Mouse (Mus musculus): Measurements from ENCODE around the gene Sema5a.

Sema5a gene

GRCm38 (mm10) chr15:32254806-32255205 is 10.2 kb downstream of the Sema5a start:
- DNase-seq (ENCODE audit: low spot score) = no peak

GRCm38 (mm10) chr15:32257340-32257739 is 12.7 kb downstream of the Sema5a start:
- no peak for DNase-seq (ENCODE audit: low spot score)

DNA sequence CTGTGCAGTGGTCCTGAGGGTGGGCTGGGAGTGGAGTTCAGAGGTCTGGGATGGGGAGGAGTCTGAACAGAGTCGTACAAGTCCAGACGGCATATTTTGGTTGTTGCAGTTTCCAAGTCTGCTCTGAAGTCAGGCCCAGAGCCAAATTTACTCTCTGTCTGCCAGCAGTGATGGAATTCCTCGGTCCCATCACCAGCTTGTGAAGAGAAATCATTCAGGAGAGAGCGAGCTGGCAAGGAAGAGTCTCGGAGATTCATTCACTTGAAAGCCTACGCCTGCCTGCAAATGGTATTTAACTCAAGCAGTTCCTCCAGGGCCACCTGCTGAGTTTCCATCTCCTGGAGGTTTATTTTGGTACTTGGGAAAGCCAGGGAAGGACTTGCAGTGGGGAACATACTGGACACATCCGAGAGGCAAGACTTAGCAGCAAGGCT is 13.3 kb downstream of the Sema5a start:
- no peak for DNase-seq (ENCODE audit: low spot score)

DNA sequence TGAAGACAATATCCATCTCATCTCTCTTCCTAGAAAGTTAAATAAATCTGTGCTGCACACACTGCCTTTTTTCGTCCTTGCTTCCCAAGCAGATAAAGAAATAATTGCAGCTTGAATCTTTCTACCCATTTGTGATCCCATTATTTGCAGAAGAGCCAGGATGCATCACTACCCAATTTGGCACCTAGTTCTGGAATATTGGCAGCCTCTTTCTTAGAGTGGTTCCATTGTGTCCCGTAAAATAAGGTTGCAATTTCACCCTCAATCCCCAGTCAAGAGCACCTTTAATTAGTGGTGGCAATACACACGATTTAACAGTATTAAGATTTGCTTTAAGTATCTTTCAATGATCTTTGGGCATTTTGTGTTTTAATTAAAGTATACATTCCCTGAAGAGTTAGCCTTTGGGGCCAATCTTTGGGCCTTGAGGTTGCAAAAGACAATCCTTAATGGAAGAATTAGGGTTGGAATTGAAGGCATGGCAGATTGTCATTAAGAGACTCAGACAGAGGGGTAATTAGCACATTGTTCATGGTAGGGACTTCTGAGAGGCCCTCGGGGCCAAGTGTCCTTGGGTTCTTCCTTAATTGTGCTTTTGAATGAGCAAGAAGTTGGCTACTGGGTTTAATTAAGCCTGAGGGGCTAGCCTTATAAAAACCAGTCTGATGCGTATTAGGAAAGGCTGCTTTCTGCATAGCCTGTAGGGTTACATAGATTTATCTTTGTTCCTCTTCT is 14.9 kb downstream of the Sema5a start:
- DNase-seq (ENCODE audit: low spot score) = no peak

DNA sequence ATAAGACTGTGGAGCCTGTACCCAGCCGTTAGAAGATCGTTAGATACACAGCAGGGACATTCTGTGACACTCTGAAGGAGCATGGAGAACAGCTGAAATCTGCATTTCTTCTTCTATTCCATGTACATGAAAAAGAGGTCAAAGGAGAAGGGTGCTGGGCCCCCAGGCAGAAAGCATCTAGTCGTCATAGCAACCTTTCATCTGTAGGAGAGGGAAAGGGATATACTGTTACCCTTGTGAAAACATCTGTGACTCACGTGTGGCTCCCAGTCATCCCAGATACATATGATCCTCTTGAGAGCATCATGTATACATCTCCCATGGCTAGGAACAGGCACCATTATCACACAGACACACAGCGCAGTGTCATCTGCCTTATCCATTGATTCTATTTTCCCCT is 16.3 kb downstream of the Sema5a start:
- no peak for DNase-seq (ENCODE audit: low spot score)

DNA sequence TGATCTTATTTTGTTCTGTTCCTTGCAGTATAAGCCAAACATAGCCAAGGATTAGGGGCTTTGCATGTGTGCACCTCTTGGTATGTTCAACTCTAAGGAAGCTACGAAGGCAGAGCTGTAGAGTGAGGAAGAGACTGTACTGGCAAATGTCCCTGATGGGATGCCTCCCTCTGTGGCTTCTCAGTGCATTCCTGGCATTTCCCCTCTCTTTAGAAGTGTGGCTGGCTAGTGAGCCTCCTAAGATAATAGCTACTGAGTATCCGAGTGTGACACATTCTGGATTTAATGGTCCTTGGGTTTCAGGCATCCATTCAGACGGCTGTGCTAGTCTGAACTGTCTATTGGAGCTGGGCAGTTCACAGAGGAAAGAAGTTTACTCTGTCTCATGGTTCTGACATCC is 19.0 kb downstream of the Sema5a start:
- DNase-seq (ENCODE audit: low spot score) = no peak

DNA sequence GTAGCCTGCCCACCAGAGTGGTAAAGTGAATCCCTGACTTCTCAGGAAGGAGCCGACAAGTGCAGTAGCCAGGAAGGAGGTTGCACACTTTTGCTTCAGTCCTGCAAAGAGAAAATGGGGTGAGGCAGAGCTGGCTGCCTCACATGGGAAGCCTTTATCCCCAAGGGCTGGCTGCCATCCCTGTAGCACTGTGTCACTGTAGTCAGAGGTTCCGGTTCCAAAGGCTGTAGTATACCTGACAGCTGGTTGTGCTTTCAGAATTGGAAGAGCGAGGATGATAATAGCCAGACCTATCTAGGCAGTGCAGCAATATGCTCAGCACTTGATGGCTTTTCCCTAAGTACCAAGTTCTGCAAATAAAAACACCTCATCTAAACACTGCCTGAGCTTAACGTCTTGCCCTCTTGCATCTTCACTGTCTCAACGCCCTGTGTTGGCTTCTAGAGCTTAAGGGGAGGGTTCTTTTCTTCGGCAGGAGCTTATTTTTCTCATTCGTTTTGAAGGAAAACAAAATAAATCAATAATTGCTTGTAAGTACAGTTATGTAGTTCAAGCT is 20.3 kb downstream of the Sema5a start:
- no peak for DNase-seq (ENCODE audit: low spot score)

- peak; percentile 21 for DNase-seq (ENCODE audit: low spot score)
Measured at GRCm38 (mm10) chr15:32265378-32265934, 20.8 kb downstream of the Sema5a start.

GRCm38 (mm10) chr15:32266122-32266820 is 21.7 kb downstream of the Sema5a start:
- DNase-seq (ENCODE audit: low spot score) = no peak

DNA sequence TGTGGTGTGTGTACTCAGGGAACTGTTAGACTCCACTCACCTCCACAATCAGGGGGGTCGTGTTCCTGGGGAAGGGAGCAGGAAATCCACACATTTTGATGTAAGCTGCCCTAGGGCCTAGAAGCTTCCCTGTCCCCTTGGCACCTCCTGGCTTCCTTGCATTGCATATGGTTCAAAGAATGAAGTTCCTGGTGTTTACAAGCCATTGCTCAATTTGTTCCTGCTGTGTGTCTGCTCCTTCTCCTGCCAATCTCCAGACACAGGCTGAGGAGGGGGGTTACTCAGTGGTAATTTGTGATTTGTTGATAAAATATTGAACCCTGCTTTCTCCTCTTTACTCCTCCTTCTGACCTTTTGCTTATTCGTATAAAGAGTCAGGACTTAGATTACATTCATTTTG is 25.5 kb downstream of the Sema5a start:
- no peak for DNase-seq (ENCODE audit: low spot score)

DNA sequence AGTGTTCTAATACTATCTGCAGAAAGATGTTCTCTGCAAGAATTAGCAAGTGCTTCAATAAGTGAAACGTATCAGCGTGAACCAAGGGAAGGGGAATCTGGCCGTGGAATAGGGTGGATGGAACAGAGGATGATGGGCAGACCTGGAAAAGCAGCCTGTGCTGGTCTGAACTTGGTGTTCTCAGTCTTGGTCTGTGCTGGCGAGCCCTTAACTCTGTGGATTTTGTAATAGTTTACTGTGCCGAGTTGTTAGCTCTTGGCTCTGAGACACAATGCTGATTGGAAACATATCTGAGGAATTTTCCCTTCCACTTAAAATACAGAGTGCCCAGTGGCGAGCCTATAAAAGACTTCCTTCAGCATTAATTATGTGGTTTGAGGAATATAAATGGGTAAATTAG is 29.3 kb downstream of the Sema5a start:
- no peak for DNase-seq (ENCODE audit: low spot score)

- no peak for DNase-seq (ENCODE audit: low spot score)
Measured at GRCm38 (mm10) chr15:32275020-32275419, 30.4 kb downstream of the Sema5a start.

DNA sequence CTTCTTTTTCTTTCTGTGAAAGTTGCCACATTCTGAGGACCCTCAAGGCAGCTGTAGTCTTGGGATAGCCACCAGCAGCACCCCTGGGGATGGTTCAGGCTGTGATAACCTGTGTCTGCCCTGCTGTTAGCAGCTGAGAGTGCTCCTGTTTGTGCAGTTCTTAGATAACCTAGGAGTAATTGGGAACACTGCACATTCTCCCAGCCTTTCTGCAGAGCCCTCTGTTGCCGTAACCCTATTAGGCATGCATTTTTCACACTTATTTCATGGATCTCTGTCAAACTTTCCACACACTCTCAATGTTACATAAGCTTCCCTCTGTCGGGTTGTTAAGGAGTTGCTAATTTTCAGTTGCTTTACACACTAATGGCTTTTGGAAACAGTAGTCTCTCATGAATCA is 34.0 kb downstream of the Sema5a start:
- no peak for DNase-seq (ENCODE audit: low spot score)

DNA sequence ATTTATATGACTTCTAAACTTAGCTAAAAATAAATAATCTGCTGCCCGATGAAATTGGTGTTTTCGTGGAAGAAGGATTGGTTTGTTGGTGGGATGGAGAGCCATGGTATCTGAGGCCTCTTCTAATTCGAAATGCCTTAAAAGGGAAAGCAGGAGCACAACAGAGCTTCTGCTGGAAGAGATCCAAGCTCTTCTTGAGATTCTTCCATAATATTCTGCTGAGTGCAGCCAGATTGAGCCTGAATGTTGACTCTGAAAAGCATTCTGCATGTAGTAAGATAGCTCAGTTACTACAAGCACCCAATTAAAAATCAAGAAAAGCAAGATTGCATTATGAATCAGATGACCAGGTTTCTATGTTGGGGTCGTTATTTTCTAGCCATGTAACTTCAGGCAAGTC is 36.8 kb downstream of the Sema5a start:
- no peak for DNase-seq (ENCODE audit: low spot score)

DNA sequence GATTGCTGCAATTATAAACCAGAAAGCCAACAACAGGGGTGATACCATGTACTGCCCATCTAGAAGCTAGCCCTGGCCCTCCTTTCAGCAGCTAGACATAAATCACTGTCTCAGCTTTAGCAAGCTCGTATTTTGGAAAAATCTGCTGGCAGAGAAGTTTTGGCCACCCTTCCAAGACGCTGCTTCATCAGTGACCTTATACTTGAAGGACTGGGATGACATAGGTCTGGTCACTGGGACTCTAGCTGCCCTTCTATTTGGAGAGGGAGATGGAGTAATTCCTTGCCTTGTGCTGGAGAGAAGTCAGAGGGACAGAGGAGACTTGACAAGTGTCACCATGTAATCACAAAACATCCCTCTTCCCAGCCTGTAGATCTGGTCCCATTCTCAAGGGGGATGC is 40.1 kb downstream of the Sema5a start:
- no peak for DNase-seq (ENCODE audit: low spot score)

- no peak for DNase-seq (ENCODE audit: low spot score)
Measured at GRCm38 (mm10) chr15:32286296-32286695, 41.7 kb downstream of the Sema5a start.

- no peak for DNase-seq (ENCODE audit: low spot score)
Measured at GRCm38 (mm10) chr15:32288480-32288879, 43.9 kb downstream of the Sema5a start.

DNA sequence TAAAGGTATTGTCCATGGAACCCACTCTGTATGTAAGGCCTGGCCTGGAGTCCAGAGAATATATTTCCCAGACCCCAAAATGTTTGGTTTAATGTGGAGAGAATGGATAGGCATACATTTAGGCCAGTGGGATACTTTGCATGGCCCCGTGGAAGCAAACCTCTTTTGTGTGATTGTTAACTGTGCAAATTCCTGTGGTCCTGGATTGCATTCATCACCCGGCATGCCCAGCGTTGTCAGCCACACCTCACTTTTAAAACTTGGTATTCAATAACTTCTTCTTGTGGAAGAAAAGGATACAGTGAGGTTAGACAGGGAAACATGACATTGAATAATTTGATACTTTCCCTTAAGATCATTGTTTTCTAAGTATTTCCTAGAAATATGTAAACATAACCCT is 46.4 kb downstream of the Sema5a start:
- DNase-seq (ENCODE audit: low spot score) = no peak

- DNase-seq (ENCODE audit: low spot score) = no peak
Measured at GRCm38 (mm10) chr15:32296523-32296922, 51.9 kb downstream of the Sema5a start.

- no peak for DNase-seq (ENCODE audit: low spot score)
Measured at GRCm38 (mm10) chr15:32297266-32297665, 52.7 kb downstream of the Sema5a start.

DNA sequence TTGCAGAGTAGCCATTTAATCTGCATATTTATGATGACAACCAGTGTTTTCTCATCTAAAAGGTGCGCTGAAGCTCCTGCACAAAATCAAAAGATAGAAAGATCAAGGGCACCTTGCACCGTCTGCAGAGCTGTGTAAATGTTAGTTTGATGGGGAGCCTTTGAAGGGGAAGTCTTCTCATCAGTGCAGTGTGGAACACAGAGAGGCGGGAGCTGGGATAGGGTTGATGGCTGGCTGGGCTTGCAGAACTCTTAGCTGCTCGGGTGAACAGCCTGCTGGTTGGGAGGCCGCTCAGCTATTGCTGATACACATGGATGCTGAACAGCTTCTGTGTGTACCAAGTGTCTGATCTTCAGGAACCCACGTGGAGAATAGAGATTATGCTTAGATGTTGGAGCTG is 53.9 kb downstream of the Sema5a start:
- no peak for DNase-seq (ENCODE audit: low spot score)

DNA sequence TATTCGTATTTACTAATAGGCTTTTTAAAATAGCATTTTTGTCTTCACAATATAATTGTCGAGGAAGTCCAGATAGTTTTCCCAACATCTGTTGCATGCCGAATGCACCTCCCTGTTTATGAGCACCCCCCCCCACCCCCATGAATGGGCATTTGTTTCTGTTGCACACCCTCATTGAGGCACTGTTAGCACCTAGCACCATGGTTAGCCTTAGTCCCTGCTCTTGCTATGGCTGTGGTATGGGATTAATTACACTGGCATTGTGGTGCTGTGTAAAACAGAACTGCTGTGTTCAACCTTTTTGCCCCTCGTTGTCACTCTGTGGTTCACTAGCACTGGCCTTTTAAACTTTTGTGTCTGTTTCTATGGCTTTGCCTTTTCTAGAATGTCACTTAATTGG is 56.4 kb downstream of the Sema5a start:
- DNase-seq (ENCODE audit: low spot score) = no peak

Data from ovary, adult 18-20 months (tissue).